Mouse (Mus musculus) forebrain, embryonic 16.5 days (tissue): ENCODE results near the gene Lca5. TPM values are rescaled to one million over a fixed set of nuclear protein-coding genes. Genes with fewer than 3 reads are reported as not detected.
A peak's percentile ranks its signal among the peaks of the same experiment; 100 is the strongest.

Source experiments
- ATAC-seq: fragments of 200-750 bp; cut with Nextera tagmentation; 2 replicates; pipeline ENCODE4 v1.8.0; 2017; ENCODE audit warnings: mild to moderate bottlenecking, moderate library complexity
- H3K27ac ChIP-seq: fragments of 300-500 bp; sonication (generic); 2 replicates; pipeline ENCODE4 v1.5.1; 2014; ENCODE audit warnings: low read length, control low read depth
- H3K27me3 ChIP-seq: fragments of 300-500 bp; sonication (generic); replicated peaks from 2 replicates; pipeline ENCODE4 v1.6.1; 2014; ENCODE audit warnings: low read length; ENCODE audit not compliant: control insufficient read depth, insufficient read depth
- H3K36me3 ChIP-seq: fragments of 300-500 bp; sonication (generic); 2 replicates; pipeline ENCODE4 v1.6.1; 2014; ENCODE audit not compliant: control insufficient read depth, insufficient read depth
- H3K4me1 ChIP-seq: fragments of 300-500 bp; sonication (generic); replicated peaks from 2 replicates; pipeline ENCODE4 v1.6.1; 2014; ENCODE audit warnings: low read length; ENCODE audit not compliant: control insufficient read depth, insufficient read depth
- H3K4me2 ChIP-seq: fragments of 300-500 bp; sonication (generic); 2 replicates; pipeline ENCODE4 v1.6.1; 2014; ENCODE audit warnings: mild to moderate bottlenecking, low read length, control low read depth
- H3K4me3 ChIP-seq: fragments of 300-500 bp; sonication (generic); replicated peaks from 2 replicates; pipeline ENCODE4 v1.5.1; 2014; ENCODE audit warnings: mild to moderate bottlenecking, low read length, control low read depth
- H3K9ac ChIP-seq: fragments of 300-500 bp; sonication (generic); replicated peaks from 2 replicates; pipeline ENCODE4 v1.6.1; 2014; ENCODE audit warnings: low read depth, low read length, control low read depth
- H3K9me3 ChIP-seq: fragments of 300-500 bp; sonication (generic); 2 replicates; pipeline ENCODE4 v1.6.1; 2016; ENCODE audit warnings: low read length; ENCODE audit not compliant: control insufficient read depth
- WGBS: fragments of 180-500 bp; shearing (Covaris S2); extraction: QIAGEN DNeasy Blood & Tissue Kit; methylation state at CpG from one replicate; pipeline ENCODE4 v1.1.7; 2014; 5-methylcytosine and 5-hydroxymethylcytosine counted together
- polyA plus RNA-seq: library from polyadenylated mRNA; unstranded; fragments of >200 nt; fragmentation: Nextera tagmentation; extraction: Ambion mirVana; gene quantifications from 2 replicates; pipeline ENCODE4 v1.2.1, GENCODE M21; 2015

Gene Lca5
- polyA plus RNA-seq, 1 experiment from 2014 or later = 19.3 TPM

- no peak overlapping the region for H3K4me3 ChIP-seq
- no peaks in the 10 kb centered on the region for H3K9me3 ChIP-seq
- peaks cover 7% of the 10 kb centered on the region for H3K4me1 ChIP-seq
- no peaks in the 10 kb centered on the region for H3K36me3 ChIP-seq
- no peak for ATAC-seq
- H3K27ac ChIP-seq = no peak overlapping the region
- H3K4me2 ChIP-seq = no peak overlapping the region
- H3K9ac ChIP-seq = no peak overlapping the region
- WGBS = 0% methylated on average over 1 of the region's 1 CpGs
- no peaks in the 10 kb centered on the region for H3K27me3 ChIP-seq
Measured at GRCm38 (mm10) chr9:83349905-83350304, 91.0 kb downstream of the Lca5 start.

GRCm38 (mm10) chr9:83349504-83349903 lies 91.4 kb downstream of the Lca5 start:
- peak; percentile 74 for ATAC-seq
- H3K9ac ChIP-seq = no peak overlapping the region

GRCm38 (mm10) chr9:83347521-83347920 lies 93.4 kb downstream of the Lca5 start:
- no peak overlapping the region for H3K4me2 ChIP-seq
- H3K9me3 ChIP-seq = no peaks in the 10 kb centered on the region
- 90% methylated on average over 5 of the region's 5 CpGs for WGBS
- no peak overlapping the region for H3K27ac ChIP-seq
- H3K9ac ChIP-seq = no peak overlapping the region
- H3K4me1 ChIP-seq = peaks cover 7% of the 10 kb centered on the region
- no peaks in the 10 kb centered on the region for H3K36me3 ChIP-seq
- H3K4me3 ChIP-seq = no peak overlapping the region
- no peaks in the 10 kb centered on the region for H3K27me3 ChIP-seq
- ATAC-seq = no peak

More at GRCm38 (mm10) chr9:83349504-83349903, 91.4 kb downstream of the Lca5 start:
- H3K9me3 ChIP-seq = no peaks in the 10 kb centered on the region
- H3K4me2 ChIP-seq = no peak overlapping the region
- no peak overlapping the region for H3K4me3 ChIP-seq
- peaks cover 7% of the 10 kb centered on the region for H3K4me1 ChIP-seq
- 5% methylated on average over 3 of the region's 3 CpGs for WGBS
- no peak overlapping the region for H3K27ac ChIP-seq
- H3K36me3 ChIP-seq = no peaks in the 10 kb centered on the region
- H3K27me3 ChIP-seq = no peaks in the 10 kb centered on the region

GRCm38 (mm10) chr9:83342491-83343370 lies 98.2 kb downstream of the Lca5 start:
- Histone ChIP-seq H3K9ac (no peak overlapping the region), H3K4me2 (no peak overlapping the region), H3K9me3 (no peaks in the 10 kb centered on the region), H3K27ac (no peak overlapping the region), H3K4me3 (no peak overlapping the region), H3K27me3 (no peaks in the 10 kb centered on the region), H3K4me1 (no peaks in the 10 kb centered on the region), H3K36me3 (no peaks in the 10 kb centered on the region)
- 93% methylated on average over 7 of the region's 7 CpGs for WGBS
- no peak for ATAC-seq

Other genes with a start within 250 kb of the Lca5 start
- gene Sh3bgrl2, start 107.2 kb upstream of the Lca5 start, polyA plus RNA-seq = 19.4 and 21.5 TPM in 2 replicates